Mouse (Mus musculus): ENCODE data around the gene Med7.
A peak's percentile ranks its signal among the peaks of the same experiment; 100 is the strongest.

Med7 gene

DNA sequence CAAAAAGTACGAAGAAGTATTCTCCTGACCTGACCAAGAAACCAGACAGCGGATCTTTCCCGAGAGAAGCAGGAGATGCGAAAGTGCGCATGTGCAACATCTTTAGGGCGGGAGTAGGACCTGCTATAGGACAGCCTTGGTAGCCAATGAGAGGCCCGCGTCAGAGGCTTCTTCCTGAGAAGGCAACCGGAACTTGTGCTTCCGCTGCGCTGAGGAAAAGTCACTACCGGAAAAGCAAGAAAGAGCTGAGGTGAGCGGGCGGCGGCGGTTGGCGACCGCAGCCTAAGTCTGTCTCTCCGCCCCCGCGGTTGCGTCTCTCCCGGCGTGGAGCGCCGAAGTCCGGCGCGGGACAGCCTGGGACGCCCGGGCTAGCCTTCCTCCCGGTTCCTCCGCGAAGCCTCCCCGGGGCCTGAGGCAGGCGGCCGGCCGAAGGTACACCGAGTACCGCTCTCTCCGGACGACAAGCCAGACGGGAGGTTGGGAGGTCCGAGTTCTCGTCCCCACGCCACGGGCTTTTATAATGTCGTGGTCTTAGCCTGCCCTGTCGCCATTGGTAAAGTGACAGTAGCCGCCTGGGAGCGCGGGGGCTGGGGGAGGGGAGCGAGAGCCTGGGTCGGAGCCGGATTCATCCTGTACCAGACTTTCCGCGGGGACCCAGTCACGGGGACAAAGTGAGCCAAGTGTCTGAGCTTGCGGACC, at the start of gene Med7:
Gene Med7, plus strand, starts transcription at position 166 of the 699 bp plus-strand sequence.
- peak; percentile 94 for DNase-seq (ENCODE audit: low read depth, low spot score)

- DNase-seq (ENCODE audit: low read depth, low spot score) = no peak
These were observed 49.7 kb upstream of the Med7 start for GRCm38 (mm10) chr11:46387061-46387460.

- no peak for DNase-seq (ENCODE audit: low read depth, low spot score)
These were observed 48.3 kb upstream of the Med7 start for GRCm38 (mm10) chr11:46388438-46388837.

DNA sequence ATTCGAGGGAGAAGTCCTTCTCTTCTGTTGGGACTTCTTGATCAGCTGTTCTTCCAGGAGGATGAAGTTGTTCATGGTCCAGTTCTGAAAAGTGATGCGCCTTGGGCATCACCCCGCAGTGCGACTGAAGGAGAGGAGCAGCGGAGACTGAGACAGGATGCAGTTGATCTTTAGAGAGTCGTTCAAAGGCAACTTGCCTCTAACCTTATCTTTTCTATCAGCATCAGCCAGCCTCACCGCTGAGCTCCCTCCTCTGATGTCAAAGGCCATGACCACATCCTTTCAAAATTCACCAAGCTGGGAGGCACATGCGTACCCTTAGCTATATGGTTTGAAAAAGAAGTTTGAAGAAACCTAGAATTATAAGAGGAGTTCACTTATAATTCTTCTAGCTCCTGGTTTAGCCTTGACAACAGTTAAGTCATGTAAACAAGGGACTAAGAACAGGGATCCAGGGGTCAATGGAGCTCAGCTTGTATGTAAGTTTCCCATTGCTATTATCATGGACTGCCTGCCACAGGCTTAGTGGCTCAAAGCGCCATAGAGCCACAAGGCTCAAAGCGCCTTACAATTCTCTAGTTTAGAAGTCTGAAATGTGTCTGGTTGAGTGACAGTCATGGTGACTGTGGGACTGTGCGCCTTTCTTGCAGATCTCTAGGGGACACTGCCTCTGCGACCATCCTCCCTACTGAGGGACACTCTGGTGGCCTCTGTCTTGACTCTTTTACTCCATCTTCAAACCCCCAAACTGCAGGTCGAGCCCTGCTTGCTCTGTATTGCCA, 47.2 kb upstream of the Med7 start, which contains the start of gene Itk:
Gene Itk, minus strand, starts transcription at position 180 of the 782 bp plus-strand sequence.
- DNase-seq (ENCODE audit: low read depth, low spot score) = no peak

GRCm38 (mm10) chr11:46390621-46391020, 46.1 kb upstream of the Med7 start:
- DNase-seq (ENCODE audit: low read depth, low spot score) = no peak

DNA sequence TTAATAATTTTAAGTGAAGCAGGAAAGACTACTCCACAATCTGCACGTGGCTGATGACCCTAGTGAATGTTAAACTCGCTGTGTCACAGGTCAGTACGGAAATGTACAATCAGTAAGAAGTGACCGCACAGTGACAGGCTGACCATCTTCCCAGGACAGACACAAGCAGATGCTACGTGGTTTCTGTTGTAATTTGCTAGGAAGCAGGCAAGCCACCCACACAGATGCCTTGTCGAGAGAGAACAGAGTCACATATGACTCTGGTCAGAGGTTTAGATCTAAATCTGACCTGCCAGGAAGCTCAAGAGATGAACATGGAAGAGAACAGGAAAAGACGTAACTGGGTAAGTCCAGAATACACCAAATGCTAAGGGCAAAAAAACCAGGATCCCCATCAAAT, 43.8 kb upstream of the Med7 start:
- no peak for DNase-seq (ENCODE audit: low read depth, low spot score)

DNA sequence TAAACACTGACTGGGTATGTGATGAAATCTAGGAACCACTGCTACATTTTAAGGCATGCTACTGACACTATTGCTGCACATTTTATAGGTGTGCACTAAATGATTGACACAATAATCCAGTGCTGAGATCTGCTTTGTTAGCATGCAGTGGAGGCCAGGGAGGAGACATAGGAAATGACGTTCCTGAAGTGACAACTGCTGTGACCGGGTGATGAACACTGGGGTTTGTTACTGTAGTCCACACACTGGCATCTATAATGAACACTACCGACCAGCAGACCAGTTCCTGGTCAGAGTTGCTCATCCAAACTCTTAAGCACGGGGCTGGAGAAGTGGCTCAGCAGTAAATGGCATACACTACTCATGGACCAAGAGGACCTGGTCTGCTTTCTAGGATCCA, 43.3 kb upstream of the Med7 start:
- no peak for DNase-seq (ENCODE audit: low read depth, low spot score)

GRCm38 (mm10) chr11:46395088-46395487, 41.6 kb upstream of the Med7 start:
- DNase-seq (ENCODE audit: low read depth, low spot score) = no peak

GRCm38 (mm10) chr11:46395698-46396097, 41.0 kb upstream of the Med7 start:
- no peak for DNase-seq (ENCODE audit: low read depth, low spot score)

- DNase-seq (ENCODE audit: low read depth, low spot score) = no peak
These were observed 40.4 kb upstream of the Med7 start, which contains the start of gene Fam71b for GRCm38 (mm10) chr11:46396167-46396859. Gene Fam71b (plus strand): TSS chr11:46396559.

- DNase-seq (ENCODE audit: low read depth, low spot score) = no peak
These were observed 39.9 kb upstream of the Med7 start for GRCm38 (mm10) chr11:46396860-46397179.

DNA sequence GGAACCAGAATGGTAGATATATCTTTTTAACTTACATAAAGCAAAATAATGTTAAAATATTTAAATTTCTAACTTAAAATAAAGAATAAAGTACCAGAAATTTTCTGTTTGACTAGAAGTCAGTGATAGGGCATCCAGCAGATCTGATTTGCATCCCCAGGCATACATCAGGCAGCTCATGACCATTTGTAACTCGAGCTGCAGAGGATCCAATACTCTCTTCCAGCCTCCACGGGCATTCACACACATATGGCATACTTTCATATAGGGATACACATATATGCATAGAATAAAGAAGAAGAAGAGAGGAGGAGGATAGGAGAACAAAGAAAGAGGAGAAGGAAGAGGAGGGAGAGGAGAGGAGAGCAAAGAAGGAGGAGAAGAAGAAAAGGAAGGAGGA, 38.8 kb upstream of the Med7 start:
- DNase-seq (ENCODE audit: low read depth, low spot score) = no peak

GRCm38 (mm10) chr11:46398473-46398872, 38.3 kb upstream of the Med7 start:
- no peak for DNase-seq (ENCODE audit: low read depth, low spot score)

DNA sequence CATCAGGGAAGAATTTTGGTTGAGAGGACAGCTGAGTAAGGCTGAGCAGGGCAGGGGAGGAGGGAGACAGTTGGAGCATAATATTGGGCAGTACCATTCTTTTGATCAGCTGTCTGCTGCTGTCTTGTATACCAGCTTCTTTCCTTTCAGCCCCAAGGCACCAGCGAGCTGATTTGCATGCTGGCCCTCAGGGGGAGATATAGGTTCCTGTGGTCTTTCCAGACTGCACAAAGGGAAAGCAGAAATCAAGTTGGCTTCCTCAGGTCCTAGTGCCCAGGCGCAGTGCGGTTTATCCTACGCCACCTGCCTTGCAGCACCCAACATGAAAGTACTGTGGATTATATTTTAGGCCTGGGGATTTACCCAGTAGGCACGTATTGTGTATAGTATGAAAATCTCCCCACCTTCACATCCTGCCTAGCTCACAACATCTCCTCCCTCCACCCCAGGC, 37.8 kb upstream of the Med7 start:
- no peak for DNase-seq (ENCODE audit: low read depth, low spot score)

GRCm38 (mm10) chr11:46401555-46401954, 35.2 kb upstream of the Med7 start:
- no peak for DNase-seq (ENCODE audit: low read depth, low spot score)

DNA sequence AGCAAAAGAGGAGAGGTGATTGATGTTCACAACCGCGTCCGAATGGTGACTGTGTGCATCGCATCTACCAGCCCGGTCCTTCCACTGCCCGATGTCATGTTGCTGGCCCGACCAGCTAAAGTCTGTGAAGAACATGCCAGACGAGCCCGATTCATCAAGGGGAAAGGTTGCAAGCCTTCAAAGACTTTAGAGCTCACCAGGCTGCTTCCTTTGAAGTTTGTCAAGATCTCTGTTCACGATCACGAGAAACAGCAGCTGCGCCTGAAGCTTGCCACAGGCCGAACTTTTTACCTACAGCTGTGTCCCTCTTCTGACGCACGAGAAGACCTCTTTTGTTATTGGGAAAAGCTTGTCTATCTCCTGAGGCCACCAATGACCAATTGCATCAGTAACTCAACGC, 31.7 kb upstream of the Med7 start:
- DNase-seq (ENCODE audit: low read depth, low spot score) = no peak

DNA sequence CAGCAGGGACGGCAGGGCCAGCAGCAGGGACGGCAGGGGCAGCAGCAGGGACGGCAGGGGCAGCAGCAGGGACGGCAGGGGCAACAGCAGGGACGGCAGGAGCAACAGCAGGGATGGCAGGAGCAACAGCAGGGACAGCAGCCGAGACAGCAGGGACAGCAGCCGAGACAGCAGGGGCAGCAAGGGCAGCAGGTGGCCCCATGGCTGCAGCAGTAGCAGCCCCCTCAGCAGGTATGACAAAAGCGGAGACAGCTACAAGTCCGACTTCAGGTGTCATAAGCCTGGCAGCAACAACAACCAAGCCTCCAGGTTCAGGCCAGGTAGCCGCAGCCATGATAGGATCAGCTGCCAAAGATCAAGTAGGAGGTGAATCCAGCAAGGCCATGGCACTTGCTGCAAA, 30.0 kb upstream of the Med7 start:
- no peak for DNase-seq (ENCODE audit: low read depth, low spot score)

- no peak for DNase-seq (ENCODE audit: low read depth, low spot score)
These were observed 26.6 kb upstream of the Med7 start for GRCm38 (mm10) chr11:46410018-46410563.

DNA sequence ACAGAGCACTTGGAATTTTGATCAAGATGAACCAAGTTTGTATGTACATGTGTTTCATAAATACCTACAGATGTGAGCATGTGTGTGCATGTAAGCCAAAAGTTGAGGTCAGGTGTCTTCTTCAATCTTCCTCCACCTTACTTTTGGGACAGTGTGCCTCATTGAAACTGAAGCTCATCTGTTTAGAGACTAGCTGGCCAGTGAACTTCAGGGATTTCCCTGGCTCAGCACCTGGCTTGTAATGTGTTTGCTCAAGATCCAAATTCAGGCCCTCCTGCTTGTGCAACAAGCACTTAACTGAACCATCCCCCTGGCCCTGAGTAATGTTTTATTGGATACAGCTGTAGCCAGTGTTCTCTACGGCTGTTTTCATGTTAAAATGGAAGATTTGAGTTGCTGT, 18.3 kb upstream of the Med7 start:
- no peak for DNase-seq (ENCODE audit: low read depth, low spot score)

DNA sequence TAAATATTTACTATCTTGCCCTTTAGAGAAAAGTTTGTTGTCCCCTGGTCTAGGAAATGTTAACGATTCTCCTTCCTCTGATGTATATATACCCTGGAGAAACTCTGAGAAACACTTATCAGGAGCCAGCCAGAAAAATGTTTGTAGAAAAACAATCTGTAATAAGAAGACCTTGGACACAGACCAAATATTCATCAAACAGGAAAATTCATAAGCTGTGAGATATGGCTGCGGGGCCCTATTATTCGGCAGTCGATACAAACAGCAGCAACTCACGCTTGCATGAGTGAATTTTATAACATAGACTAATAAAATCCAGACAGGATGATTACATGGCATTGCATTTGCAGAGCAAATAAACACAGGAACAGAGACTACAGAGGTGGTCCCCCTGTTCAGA, 17.9 kb upstream of the Med7 start:
- no peak for DNase-seq (ENCODE audit: low read depth, low spot score)

GRCm38 (mm10) chr11:46421086-46421888, 15.4 kb upstream of the Med7 start:
- no peak for DNase-seq (ENCODE audit: low read depth, low spot score)
